Mouse (Mus musculus) spleen, adult 2 months (tissue): ENCODE measurements around the gene Gm826.

Source experiments
- CTCF ChIP-seq: fragments of 200-500 bp; IDR thresholded peaks from 2 replicates; pipeline ENCODE4 v1.5.1; 2011; ENCODE audit warnings: mild to moderate bottlenecking, inconsistent platforms; ENCODE audit not compliant: insufficient read depth, insufficient read length, insufficient replicate concordance; ENCODE audit errors: extremely low read depth
- POLR2A ChIP-seq: fragments of 200-500 bp; IDR thresholded peaks from 2 replicates; pipeline ENCODE4 v1.6.1; 2011; ENCODE audit warnings: low read depth, low read length, inconsistent platforms

DNA sequence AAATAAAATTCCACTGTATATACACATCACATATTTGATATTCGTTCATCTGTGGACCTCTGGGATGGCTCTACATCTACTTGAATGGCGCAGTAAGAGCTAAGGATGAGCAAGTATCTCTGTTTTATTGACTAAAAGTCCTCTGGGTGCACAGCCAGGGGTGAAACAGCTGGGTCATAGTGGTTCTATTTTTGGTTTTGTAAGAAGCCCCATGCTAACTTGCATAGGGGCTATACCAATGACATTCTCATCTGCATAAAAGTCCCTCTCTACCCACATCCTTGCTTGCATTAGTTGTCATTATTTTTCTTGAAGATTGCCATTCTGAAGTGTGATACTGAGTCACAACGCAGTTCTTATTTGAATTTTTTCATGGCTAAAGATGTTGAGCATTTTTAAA, 28.9 kb downstream of the Gm826 start:
- TF ChIP-seq CTCF (no peak), POLR2A (no peak)
